Mouse (Mus musculus) left cerebral cortex, postnatal 14 days (tissue): Measurements from ENCODE around the gene Mvd. TPM values are rescaled to one million over a fixed set of nuclear protein-coding genes. Genes with fewer than 3 reads are reported as not detected.
A peak's percentile ranks its signal among the peaks of the same experiment; 100 is the strongest.

Source experiments
- DNase-seq, 2 experiments: peaks; one replicate each; pipeline ENCODE4 v3.0.0; 2021 to 2022; ENCODE audit warnings: low spot score in 2 of 2, mixed read lengths in 1 of 2
- intact Hi-C: fragments of 180-260 bp; cut with DNase I; formaldehyde crosslinking; loops from one replicate; pipeline ENCODE4 v1.15.1; 2025
- long read RNA-seq, 2 experiments: library from polyadenylated mRNA; stranded (forward); transcript quantifications; one replicate each; pipeline ENCODE4 v2.0.0; 2021
- total RNA-seq, 2 experiments: library from RNA; stranded (reverse); gene quantifications; 2 replicates each; pipeline ENCODE4 v1.2.3; 2021

Gene Mvd
- total RNA-seq = 10 to 100 TPM; 32.7 to 34.4 TPM
- long read RNA-seq, experiment 1, transcript Mvd-201 (10 exons, 1,756 nt) = major isoform, 62 of 74 reads
- long read RNA-seq, experiment 1, partial matches to known transcripts = 5 of 74 reads
- long read RNA-seq, experiment 1, other reads (novel, unspliced or antisense) = 7 of 74 reads
- long read RNA-seq, experiment 2, transcript Mvd-201 (10 exons, 1,756 nt) = major isoform, 50 of 60 reads
- long read RNA-seq, experiment 2, partial matches to known transcripts = 2 of 60 reads
- long read RNA-seq, experiment 2, other reads (novel, unspliced or antisense) = 8 of 60 reads

- intact Hi-C loops = no loop called here
- peak; percentile 99 to 100 for DNase-seq
These were observed at the start of gene Mvd for GRCm38 (mm10) chr8:122443262-122444006. Gene Mvd, minus strand, starts transcription at chr8:122443422.

- intact Hi-C loops = no loop called here
- no peak for DNase-seq
These were observed 45.2 kb upstream of the Mvd start for GRCm38 (mm10) chr8:122488387-122488786.

GRCm38 (mm10) chr8:122484831-122485230 is 41.6 kb upstream of the Mvd start:
- intact Hi-C loops = no loop called here
- no peak for DNase-seq

GRCm38 (mm10) chr8:122483877-122484276 is 40.7 kb upstream of the Mvd start:
- no peak for DNase-seq
- intact Hi-C loops = no loop called here

- DNase-seq = no peak
- intact Hi-C loops = no loop called here
These were observed 39.2 kb upstream of the Mvd start for GRCm38 (mm10) chr8:122482448-122482847.

DNA sequence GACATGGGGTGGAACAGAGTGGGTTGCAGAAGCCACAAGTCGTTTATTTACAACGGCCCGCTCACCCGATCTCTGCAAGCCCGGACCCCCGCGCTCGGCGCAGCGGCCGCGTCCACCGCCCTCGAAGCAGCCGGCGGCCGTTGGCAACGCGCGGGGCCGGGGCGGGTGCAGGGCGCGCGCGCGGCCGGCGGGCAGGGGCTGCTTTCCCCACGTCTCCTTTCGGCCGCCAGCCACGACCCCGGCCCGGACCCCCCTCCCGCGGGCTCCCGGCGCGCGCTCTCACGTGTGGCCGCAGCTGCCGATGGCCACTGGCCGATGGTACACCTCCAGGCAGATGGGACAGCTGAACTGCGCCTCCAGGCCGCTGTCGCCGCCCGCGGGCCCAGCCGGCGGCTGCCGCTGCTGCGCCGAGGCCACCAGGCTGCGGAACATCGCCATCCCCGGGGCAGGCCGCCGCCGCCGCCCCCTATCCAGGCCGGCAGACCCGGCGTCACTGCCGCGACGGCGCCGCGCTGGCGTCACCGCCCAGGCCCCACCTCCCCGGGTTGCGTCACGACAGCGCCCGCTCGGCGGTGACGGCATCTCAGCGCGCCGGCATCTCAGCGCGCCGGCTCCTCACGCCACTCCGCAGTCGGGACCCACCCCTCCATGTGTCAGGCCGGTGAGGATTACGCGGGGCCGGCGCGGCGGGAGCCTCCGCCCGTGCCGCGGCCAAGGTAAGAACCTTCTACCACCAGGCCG is 32.5 kb upstream of the Mvd start, which contains the start of the genes Rnf166 and Ctu2:
Gene Rnf166, minus strand, starts transcription at position 485 of the 741 bp plus-strand sequence.
Gene Ctu2, plus strand, starts transcription at position 564 of the 741 bp plus-strand sequence.
- peak; percentile 91 to 94 for DNase-seq
- intact Hi-C loops = loop anchor here (5.0 kb wide), 1 partner anchor 98 kb away; the partner anchor contains the start of gene Zc3h18

DNA sequence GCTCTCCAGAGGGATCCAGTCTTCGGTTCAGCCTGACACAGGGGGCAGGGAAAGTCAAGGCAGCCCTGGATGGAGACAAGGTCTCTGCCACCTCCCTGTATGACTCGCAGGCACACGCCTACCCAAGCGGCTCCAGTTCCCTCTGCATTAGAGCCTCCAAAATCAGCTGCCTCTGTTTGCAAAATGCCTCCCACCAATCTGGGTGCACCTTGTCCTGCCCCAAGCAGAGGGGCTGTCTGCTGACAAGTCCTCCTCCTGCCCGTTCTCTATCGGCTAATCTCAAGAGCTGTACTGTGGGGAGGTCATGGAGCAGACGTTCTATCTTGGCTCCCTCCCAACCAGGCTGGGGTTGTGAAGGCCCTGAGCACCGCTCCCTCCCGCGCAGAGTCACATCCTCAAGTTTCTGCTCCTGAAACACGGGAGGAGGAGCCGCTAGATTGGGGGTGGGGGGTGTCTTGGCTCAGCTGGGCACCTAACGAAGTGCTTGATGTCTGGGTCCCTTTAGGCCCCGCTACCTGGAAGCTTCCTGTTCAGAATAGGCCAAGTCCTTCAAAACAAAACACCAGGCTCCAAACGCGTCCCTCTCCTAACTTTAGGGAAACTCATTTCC is 31.8 kb upstream of the Mvd start:
- DNase-seq = peak; percentile 32 to 46
- intact Hi-C loops = loop anchor here (5.0 kb wide), 1 partner anchor 98 kb away; the partner anchor contains the start of gene Zc3h18

DNA sequence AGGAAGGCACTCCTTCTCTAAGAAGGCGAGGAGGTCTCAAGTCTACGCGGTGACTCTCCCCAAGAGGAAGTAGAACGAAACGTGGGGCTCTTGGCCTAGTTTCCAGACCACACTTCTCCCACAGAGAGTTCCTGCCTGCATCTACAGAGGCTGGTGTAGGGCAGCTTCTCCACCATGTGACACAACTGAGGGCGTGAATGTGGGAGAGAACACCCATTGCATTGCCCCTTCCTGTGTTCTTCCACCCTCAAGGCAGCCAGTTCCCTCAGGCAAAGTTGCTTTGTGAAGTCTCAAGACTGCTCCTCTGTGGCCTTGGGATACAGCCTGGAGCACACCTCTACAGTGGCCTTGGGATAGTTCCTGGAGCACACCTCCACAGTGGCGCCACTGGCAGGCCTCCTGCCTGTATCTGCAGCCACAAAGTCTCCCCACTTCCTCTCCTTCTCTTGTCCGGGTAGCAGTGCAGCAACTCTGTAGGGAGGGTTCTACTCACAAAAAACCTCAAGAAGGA is 30.7 kb upstream of the Mvd start:
- intact Hi-C loops = no loop called here
- DNase-seq = no peak

DNA sequence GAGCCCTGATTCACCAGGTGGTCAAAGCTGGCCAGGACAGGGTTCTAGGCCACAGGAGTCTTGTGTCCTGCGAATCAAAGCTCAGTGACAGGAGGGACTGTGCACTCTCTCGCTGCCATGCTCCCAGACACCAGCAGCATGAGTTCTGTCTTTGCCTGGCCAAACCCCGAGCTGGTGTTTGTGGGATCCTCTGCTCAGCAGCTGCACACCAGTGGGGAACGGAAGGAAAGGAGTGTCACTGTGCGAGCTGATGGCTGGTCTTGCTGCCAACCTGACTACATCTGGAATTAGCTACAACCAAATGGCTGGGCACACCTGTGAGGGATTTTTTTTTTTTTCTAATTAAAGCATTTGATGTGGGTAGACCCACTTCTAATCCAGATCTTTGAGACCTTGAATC is 27.5 kb upstream of the Mvd start:
- intact Hi-C loops = no loop called here
- DNase-seq = no peak

- DNase-seq = no peak
- intact Hi-C loops = no loop called here
These were observed 26.7 kb upstream of the Mvd start for GRCm38 (mm10) chr8:122469965-122470364.

GRCm38 (mm10) chr8:122469407-122469806 is 26.2 kb upstream of the Mvd start:
- intact Hi-C loops = no loop called here
- DNase-seq = no peak

DNA sequence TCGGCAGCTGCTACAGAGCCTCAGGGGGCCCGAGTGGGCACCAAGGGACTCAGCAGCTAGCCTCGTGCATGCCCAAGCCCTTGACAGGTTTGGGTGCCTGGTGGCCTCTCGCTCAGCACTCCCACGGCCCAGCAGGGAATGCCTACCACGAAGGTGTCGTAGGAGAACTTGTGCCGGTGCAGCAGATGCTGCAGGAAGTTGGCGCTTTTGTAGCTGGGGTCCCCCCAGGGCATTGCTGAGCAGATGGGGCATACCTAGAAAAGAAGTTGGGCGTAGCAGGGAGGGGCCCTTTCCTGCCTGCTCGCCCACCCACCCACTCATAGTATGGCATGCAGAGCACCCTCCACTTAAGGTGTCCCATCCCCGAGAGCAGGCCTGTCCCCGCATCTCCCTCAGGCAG is 24.6 kb upstream of the Mvd start:
- intact Hi-C loops = no loop called here
- DNase-seq = no peak

DNA sequence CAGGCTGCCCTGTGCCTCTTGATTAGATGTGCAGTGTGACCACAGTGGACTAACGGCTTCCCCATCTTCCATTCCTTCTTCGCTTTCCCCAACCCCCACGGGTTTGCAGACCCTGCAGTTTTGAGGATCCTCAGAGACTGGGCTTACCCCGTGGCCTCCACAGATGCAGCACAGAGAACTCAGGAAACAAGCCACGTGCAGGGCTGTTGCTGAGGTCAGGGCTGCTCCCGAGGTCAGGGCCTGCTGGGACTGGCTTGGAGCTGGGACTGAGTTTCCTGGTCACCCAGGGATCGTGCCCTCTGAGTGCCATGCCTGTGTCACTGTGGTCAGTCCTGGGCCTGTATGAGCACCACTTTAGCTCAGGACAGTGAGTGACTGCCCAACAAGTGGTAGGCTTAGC is 21.8 kb upstream of the Mvd start:
- no peak for DNase-seq
- intact Hi-C loops = no loop called here

DNA sequence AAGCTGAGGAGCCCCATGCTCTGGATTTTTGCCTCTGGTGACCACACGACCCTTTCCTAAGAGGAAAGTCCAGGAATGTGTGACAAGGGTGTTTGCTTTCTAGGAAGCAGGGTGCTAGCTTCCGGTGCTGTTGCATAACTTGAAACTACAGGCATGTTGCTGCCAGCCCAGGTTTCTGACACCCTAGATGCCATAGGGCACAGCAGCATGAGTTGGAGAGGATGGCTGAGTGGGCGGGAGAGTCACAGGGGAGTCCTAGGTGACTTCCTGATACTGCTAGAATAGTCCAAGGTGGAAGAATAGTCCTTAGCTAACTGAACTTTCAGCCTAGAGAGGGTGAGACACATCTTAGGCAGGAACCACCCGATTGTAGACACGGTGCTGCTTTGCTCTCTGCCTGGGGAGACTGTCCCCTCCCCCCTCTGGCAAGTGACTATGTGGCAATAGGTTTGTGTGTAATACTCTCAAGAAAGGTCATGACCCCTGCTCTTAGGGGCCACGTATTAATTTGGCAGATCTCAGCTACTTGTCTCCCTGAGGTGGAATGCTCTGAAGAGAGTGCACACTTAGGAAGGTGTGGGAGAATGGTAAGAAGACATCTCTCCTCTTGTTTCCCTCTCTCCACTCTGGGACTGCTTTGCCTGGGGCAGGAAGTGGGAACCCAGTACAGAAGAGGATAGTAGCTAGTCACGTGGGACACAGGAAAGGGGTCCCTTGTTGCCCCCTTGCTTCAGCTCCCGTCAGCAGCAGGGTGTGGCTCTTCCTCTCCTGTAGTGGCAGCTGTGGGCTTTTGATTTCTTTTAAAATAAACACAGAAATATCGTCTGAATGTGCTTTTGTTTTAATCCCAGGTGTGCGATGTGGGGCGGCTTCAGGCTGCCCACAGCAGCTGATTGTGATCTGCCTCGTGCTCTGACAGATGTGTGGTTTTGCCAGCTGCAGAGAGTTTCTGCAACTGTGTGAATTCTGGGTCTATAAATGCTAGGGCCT is 20.7 kb upstream of the Mvd start:
- intact Hi-C loops = no loop called here
- DNase-seq = no peak

DNA sequence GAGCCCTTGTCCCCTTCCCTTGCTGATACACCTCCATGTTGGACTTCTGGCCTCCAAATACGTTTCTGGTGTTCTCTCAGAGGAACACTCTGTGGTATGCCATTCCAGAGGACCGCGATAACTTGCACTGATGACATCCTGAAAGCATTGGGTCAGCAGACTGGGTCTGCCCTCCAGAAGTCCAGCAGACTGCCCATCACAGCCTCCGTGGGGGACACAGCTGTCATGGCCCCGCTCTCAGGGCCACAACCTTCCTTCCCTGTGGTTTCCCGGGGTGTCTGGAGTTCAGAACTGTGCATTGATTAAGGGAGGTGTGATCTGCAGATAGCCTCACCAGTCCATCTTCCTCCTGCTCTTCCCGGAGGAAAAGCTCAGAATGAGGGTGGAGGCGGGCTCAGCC is 19.3 kb upstream of the Mvd start:
- intact Hi-C loops = no loop called here
- no peak for DNase-seq

- DNase-seq = peak; percentile 46 to 67
- intact Hi-C loops = no loop called here
These were observed 18.4 kb upstream of the Mvd start for GRCm38 (mm10) chr8:122461473-122462148.

DNA sequence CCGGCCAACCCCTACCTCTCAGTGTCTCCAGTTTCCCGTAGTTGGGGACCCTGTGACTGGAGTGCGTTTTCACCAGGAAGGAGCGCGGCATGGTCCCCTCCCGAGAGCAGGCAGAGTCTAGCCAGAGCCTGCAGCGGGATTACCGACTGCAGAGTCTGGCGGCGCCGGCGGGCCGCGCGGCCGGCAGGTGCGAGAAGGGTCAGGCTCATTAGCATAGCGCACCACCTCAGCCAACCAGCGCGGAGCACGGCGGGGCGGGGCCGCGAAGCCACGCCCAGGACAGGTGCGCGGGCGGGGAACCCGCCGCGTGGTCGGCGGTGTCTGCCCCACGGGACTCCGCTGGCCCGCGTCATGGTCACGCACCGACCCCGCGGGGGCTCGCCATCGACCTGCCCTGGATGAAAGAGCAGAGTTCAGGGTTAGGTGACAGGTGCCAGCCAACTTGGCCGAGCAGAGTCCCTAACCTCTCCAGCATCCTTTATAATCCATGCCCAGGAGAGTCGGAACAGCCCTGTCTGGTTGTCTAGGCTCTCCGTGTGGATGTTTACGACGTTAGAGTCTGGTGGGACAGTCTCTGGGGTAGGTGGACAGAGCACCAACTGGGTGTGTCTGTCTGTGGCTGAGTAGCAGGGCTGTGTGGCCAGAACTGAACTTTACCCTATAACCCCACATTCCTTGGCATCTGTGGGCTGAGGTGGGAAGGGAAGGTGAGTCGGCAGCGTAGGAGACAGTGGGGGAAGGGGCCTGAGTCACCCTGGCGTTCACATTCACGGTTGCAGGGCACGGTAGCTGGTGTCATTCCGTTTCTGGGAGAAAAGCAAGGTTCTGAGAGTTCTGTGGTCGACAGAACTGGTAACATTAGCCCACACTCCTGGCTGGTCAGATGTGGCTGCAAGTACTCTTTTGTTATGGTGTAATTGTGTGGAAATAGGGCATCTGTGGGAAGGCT is 17.6 kb upstream of the Mvd start, which contains the start of gene Snai3:
Gene Snai3, minus strand, starts transcription at position 210 of the 949 bp plus-strand sequence.
- intact Hi-C loops = no loop called here
- DNase-seq = no peak
